Mouse (Mus musculus): ENCODE data around the gene Frem1.

GRCm38 (mm10) chr4:83056496-83056895, 4.4 kb upstream of the Frem1 start:
- TF ChIP-seq CTCF (conservative IDR thresholded peaks at IDR 0.05 in 1 of 2, IDR thresholded peaks at IDR 0.05 in 1 of 2; ENCODE audit: low read depth in 2 of 2, low read length in 2 of 2): no peak
- TF ChIP-seq ELF1 (IDR thresholded peaks at IDR 0.05; ENCODE audit: low read depth, low read length): no peak
- no peak for TF ChIP-seq RAD21 (IDR thresholded peaks at IDR 0.05; ENCODE audit: low read depth, low read length)
- no peak for TF ChIP-seq USF1 (IDR thresholded peaks at IDR 0.05; ENCODE audit: low read depth, low read length)
- no peak for TF ChIP-seq RCOR1 (conservative IDR thresholded peaks at IDR 0.05; ENCODE audit: low read depth, low read length)
- TF ChIP-seq USF2 (conservative IDR thresholded peaks at IDR 0.05; ENCODE audit: low read depth, low read length): no peak
- TF ChIP-seq POLR2A (IDR thresholded peaks at IDR 0.05; ENCODE audit: low read depth, low read length): no peak
- TF ChIP-seq MEF2A (IDR thresholded peaks at IDR 0.05; ENCODE audit: borderline replicate concordance, low read depth, low read length): no peak
- no peak for TF ChIP-seq MAZ (IDR thresholded peaks at IDR 0.05; ENCODE audit: low read depth, low read length)

Data from CH12.LX (cell line).